Mouse (Mus musculus): ENCODE measurements around the gene Rexo1. TPM values are rescaled to one million over a fixed set of nuclear protein-coding genes. Genes with fewer than 3 reads are reported as not detected.

Gene Rexo1
- total RNA-seq (2014; rRNA removed): 47.2 and 51.0 TPM in 2 replicates
- 25.1 and 27.6 TPM in 2 replicates for polyA plus RNA-seq (2015; fragmentation: Nextera tagmentation; extraction: Ambion mirVana)

DNA sequence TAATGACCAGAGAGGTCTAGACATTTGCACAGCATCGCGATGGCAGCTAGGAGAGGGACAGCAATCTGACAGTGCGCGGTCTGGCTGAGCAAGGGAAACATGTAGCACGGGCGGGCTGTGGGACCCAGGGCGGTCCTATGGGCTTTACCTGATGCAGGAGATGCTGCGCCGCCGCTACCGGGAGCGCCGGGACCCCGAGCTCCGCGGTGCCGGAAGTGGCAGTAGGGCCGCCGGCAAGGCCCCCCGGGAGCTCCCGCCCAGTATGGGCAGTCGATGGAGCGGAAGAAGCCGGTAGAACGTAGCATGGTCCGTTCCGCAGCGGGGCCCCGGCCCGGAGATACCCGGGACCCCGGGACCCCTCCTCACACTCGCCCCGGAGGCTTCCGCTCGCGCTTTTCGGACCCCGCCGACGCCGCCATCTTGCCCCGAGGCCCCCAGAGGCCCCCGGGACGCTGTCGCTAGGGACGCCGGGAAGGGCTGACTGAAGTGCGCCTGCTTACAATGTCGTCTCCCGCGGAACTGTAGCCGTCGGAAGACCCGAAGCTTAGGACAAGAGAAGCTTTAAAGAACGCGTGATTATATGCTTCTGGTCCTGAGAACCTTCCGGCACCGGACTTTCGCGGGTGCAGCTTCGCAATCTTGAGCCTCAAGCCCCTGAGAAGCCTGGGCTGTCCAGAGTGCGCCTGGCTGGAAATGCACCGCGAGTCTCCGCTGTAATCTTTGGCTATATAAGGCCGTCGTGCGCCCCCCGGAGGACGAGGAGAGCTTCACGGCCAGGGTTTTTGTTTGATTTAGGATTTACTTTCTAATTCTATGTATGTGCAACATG, at the start of gene Rexo1:
TSS of gene Rexo1 (minus strand) at position 445 of the 829 bp plus-strand sequence.
- DNase-seq (ENCODE audit: low spot score) (peak; percentile 97), ATAC-seq (peak; percentile 88)
- Histone ChIP-seq H3K4me2 (ENCODE audit: low read depth, low read length) (peak within 1 kb of the TSS; percentile 86), H3K9ac (replicated peaks; ENCODE audit: low read length) (peak within 1 kb of the TSS; percentile 98), H3K9me3 (ENCODE audit: low read length) (no peaks in the 10 kb centered on the region), H3K4me1 (ENCODE audit: insufficient read depth, low read length) (peaks cover 9% of the 10 kb centered on the region), H3K27me3 (ENCODE audit: insufficient read depth, low read length) (no peaks in the 10 kb centered on the region), H3K27ac (peak within 1 kb of the TSS; percentile 94), H3K4me3 (ENCODE audit: low read length) (peak within 1 kb of the TSS; percentile 100), H3K36me3 (ENCODE audit: insufficient read depth, low read length) (no peaks in the 10 kb centered on the region)
- under 1% methylated on average over 71 of the region's 72 CpGs for WGBS
- peak; percentile 86 for TF ChIP-seq CTCF (IDR thresholded peaks at IDR 0.05; ENCODE audit: low read depth)

DNA sequence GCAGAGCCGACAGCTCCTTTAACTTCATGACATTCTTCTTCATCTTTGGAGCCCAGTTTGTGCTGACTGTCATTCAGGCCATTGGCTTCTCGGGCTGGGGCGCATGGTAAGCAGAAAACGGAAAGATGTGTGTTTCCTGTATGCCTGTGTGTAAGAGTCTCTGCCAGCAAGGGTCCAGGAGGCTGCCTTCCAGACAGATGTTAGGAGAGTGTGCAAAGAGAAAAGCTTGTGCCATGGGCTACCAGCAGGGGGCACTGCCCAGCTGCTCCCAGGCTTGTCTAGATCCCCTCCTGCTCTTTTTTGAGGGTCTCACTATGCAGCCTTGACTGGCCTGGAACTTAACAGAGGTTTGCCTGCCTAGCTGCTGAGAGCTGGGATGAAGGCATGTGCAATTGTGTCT, 49.7 kb upstream of the Rexo1 start:
- no peak overlapping the region for H3K9ac ChIP-seq (replicated peaks; ENCODE audit: low read length)
- no peak overlapping the region for H3K27ac ChIP-seq
- no peaks in the 10 kb centered on the region for H3K27me3 ChIP-seq (ENCODE audit: insufficient read depth, low read length)
- no peak overlapping the region for H3K4me3 ChIP-seq (ENCODE audit: low read length)
- no peaks in the 10 kb centered on the region for H3K9me3 ChIP-seq (ENCODE audit: low read length)
- TF ChIP-seq CTCF (IDR thresholded peaks at IDR 0.05; ENCODE audit: low read depth): peak; percentile 81
- H3K36me3 ChIP-seq (ENCODE audit: insufficient read depth, low read length): peaks cover 47% of the 10 kb centered on the region
- peak; percentile 51 for DNase-seq (ENCODE audit: low spot score)
- no peak for ATAC-seq
- WGBS: 81% methylated on average over 4 of the region's 4 CpGs
- H3K4me2 ChIP-seq (ENCODE audit: low read depth, low read length): no peak overlapping the region
- H3K4me1 ChIP-seq (ENCODE audit: insufficient read depth, low read length): no peaks in the 10 kb centered on the region

DNA sequence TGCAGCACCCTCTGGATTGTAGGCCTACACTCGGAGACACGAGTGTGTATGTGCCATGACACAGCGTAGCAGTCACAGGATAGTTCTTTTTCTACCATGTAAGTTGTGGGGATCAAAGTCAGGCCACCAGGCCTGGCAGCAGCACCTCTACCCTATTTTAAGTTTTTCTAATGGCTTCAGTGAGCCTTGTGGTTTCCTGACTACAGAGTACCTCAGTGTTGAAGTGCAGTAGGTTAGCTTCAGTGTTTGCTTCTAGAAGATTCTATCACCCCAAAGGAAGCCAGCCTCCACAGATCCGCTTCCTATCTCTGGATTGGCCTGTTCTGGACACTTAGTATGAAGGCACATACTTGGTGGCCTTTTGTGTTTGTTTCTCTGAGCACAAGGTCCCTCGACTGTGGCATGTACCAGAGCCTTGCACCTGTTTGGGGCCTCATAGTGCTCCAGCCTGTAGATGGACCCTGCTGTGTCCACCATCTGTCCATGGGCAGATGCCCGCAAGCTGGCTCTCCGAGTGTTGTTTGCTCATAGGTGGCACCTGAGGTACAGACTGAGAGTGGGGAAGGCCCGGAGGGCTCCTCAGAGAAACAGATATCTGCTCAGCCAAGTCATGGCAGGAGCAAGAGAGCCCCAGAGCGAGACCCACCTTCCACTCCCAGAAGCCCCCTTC, 48.9 kb upstream of the Rexo1 start:
- Histone ChIP-seq H3K4me1 (ENCODE audit: insufficient read depth, low read length) (no peaks in the 10 kb centered on the region), H3K27me3 (ENCODE audit: insufficient read depth, low read length) (no peaks in the 10 kb centered on the region), H3K4me3 (ENCODE audit: low read length) (no peak overlapping the region), H3K4me2 (ENCODE audit: low read depth, low read length) (no peak overlapping the region), H3K27ac (no peak overlapping the region), H3K36me3 (ENCODE audit: insufficient read depth, low read length) (peaks cover 41% of the 10 kb centered on the region), H3K9me3 (ENCODE audit: low read length) (no peaks in the 10 kb centered on the region), H3K9ac (replicated peaks; ENCODE audit: low read length) (no peak overlapping the region)
- no peak for DNase-seq (ENCODE audit: low spot score)
- no peak for TF ChIP-seq CTCF (IDR thresholded peaks at IDR 0.05; ENCODE audit: low read depth)
- ATAC-seq: no peak
- 85% methylated on average over 9 of the region's 9 CpGs for WGBS

DNA sequence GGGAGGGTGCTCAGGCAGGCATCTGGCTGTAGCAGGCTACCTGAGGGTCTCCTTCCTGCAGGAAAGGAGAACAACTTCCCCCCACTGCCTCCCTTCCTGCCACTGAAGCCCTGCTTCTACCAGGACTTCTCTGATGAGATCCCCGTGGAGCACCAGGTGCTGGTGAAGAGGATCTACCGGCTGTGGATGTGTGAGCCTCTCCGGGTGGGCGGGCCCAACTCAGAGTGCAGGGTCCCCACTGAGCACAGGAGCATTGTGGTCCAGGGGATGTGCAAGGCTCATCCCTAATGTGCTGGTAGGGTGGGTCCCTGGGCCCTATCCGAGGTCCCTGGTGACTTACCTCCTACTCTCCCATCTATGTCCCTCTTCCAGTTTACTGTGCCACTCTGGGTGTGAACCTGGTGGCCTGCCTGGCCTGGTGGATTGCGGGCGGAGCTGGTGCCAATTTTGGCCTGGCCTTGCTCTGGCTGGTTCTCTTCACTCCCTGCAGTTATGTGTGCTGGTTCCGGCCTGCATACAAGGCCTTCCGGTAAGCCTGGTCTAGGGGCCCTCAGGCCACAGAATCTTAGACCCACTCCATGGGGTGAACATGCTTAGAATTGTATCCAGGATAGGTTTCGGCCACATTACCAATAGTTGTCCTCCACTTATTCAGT, 48.0 kb upstream of the Rexo1 start:
- no peak for TF ChIP-seq CTCF (IDR thresholded peaks at IDR 0.05; ENCODE audit: low read depth)
- Histone ChIP-seq H3K27me3 (ENCODE audit: insufficient read depth, low read length) (no peaks in the 10 kb centered on the region), H3K27ac (no peak overlapping the region), H3K4me1 (ENCODE audit: insufficient read depth, low read length) (no peaks in the 10 kb centered on the region), H3K4me3 (ENCODE audit: low read length) (no peak overlapping the region), H3K36me3 (ENCODE audit: insufficient read depth, low read length) (peaks cover 34% of the 10 kb centered on the region), H3K4me2 (ENCODE audit: low read depth, low read length) (no peak overlapping the region), H3K9me3 (ENCODE audit: low read length) (no peaks in the 10 kb centered on the region), H3K9ac (replicated peaks; ENCODE audit: low read length) (no peak overlapping the region)
- WGBS: 94% methylated on average over 10 of the region's 10 CpGs
- ATAC-seq (no peak), DNase-seq (ENCODE audit: low spot score) (no peak)

DNA sequence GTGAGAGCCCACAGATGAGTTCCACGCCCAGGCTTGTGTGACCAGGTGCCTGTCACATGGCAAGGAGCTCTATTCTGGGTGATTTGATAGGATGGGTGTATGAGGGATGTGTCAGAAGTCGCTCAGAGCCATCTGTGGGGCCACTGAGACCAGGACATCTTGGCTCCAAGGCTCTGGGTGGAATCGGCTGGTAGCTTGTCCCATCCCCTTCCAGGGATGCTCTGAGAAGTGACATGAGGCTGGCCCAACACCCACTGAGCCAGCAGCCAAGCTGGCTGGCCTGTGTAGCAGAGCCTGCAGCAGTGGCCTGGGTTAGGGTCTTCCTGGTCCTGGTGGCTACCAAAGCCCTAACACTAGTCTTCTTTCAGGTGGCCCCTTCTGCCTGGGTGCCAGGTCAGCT, 47.1 kb upstream of the Rexo1 start:
- peaks cover 34% of the 10 kb centered on the region for H3K36me3 ChIP-seq (ENCODE audit: insufficient read depth, low read length)
- H3K9me3 ChIP-seq (ENCODE audit: low read length): no peaks in the 10 kb centered on the region
- 93% methylated on average over 3 of the region's 3 CpGs for WGBS
- no peak overlapping the region for H3K9ac ChIP-seq (replicated peaks; ENCODE audit: low read length)
- DNase-seq (ENCODE audit: low spot score) (no peak), ATAC-seq (no peak)
- H3K4me1 ChIP-seq (ENCODE audit: insufficient read depth, low read length): peaks cover 7% of the 10 kb centered on the region
- no peak overlapping the region for H3K4me2 ChIP-seq (ENCODE audit: low read depth, low read length)
- no peak overlapping the region for H3K4me3 ChIP-seq (ENCODE audit: low read length)
- no peak for TF ChIP-seq CTCF (IDR thresholded peaks at IDR 0.05; ENCODE audit: low read depth)
- no peaks in the 10 kb centered on the region for H3K27me3 ChIP-seq (ENCODE audit: insufficient read depth, low read length)
- H3K27ac ChIP-seq: no peak overlapping the region

DNA sequence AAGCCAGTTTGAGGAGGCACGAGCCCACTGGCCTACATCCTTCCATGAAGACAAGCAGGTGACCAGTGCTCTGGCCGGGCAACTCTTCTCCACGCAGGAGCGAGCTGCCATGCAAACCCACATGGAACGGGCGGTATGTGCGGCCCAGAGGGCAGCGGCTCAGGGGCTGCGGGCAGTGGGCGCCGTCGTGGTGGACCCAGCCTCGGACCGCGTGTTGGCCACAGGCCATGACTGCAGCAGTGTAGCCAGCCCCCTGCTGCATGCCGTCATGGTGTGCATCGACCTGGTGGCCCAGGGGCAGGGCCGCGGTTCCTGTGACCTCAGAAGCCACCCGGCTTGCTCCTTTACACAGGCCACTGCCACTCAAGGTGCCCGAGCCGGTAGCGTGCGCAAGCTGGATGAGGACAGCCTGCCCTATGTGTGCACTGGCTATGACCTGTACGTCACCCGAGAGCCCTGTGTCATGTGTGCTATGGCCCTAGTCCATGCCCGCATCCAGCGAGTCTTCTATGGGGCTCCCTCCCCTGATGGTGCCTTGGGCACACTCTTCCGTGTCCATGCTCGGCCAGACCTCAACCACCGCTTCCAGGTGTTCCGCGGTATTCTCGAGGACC, 45.5 kb upstream of the Rexo1 start:
- Histone ChIP-seq H3K27me3 (ENCODE audit: insufficient read depth, low read length) (no peaks in the 10 kb centered on the region), H3K36me3 (ENCODE audit: insufficient read depth, low read length) (peaks cover 30% of the 10 kb centered on the region), H3K9ac (replicated peaks; ENCODE audit: low read length) (no peak overlapping the region), H3K4me2 (ENCODE audit: low read depth, low read length) (no peak overlapping the region), H3K9me3 (ENCODE audit: low read length) (no peaks in the 10 kb centered on the region), H3K4me3 (ENCODE audit: low read length) (no peak overlapping the region), H3K27ac (no peak overlapping the region), H3K4me1 (ENCODE audit: insufficient read depth, low read length) (peaks cover 14% of the 10 kb centered on the region)
- ATAC-seq (no peak), DNase-seq (ENCODE audit: low spot score) (no peak)
- 94% methylated on average over 34 of the region's 34 CpGs for WGBS
- no peak for TF ChIP-seq CTCF (IDR thresholded peaks at IDR 0.05; ENCODE audit: low read depth)
